Mouse (Mus musculus): ENCODE data around the gene Tmem45a2. TPM values are rescaled to one million over a fixed set of nuclear protein-coding genes. Genes with fewer than 3 reads are reported as not detected.
"Not testable (repeated sequence)": the region's sequence is repeated elsewhere in the genome, so short reads cannot be mapped to it uniquely, and the experiment has no call there.

The Tmem45a2 gene
- polyA plus RNA-seq, 1 experiment: 0.05 TPM

GRCm38 (mm10) chr16:57030150-57030885, 40.9 kb downstream of the Tmem45a2 start:
- Histone ChIP-seq H3K27me3 (ENCODE audit: control insufficient read depth, insufficient read depth, low read length) (no peaks in the 10 kb centered on the region), H3K27ac (ENCODE audit: insufficient read depth, low read length) (no peak overlapping the region), H3K4me1 (ENCODE audit: control insufficient read depth, insufficient read depth, low read length) (no peaks in the 10 kb centered on the region), H3K4me3 (replicated peaks; ENCODE audit: insufficient read depth, low read depth, low read length) (no peak overlapping the region)
- WGBS: 71% methylated on average over 7 of the region's 7 CpGs
- no peak for DNase-seq
- TF ChIP-seq POLR2A (IDR thresholded peaks at IDR 0.05; ENCODE audit: borderline replicate concordance, insufficient read depth, low read length) (no peak), CTCF (IDR thresholded peaks at IDR 0.05; ENCODE audit: borderline replicate concordance, insufficient read depth, low read depth, low read length) (no peak)

- not testable (repeated sequence) for DNase-seq; H3K27me3 ChIP-seq (ENCODE audit: control insufficient read depth, insufficient read depth, low read length); H3K4me3 ChIP-seq (replicated peaks; ENCODE audit: insufficient read depth, low read depth, low read length); H3K27ac ChIP-seq (ENCODE audit: insufficient read depth, low read length); H3K4me1 ChIP-seq (ENCODE audit: control insufficient read depth, insufficient read depth, low read length)
- 86% methylated on average over 9 of the region's 9 CpGs for WGBS
These were observed 72.9 kb downstream of the Tmem45a2 start for GRCm38 (mm10) chr16:56998283-56998682.

Other genes starting within 250 kb of the Tmem45a2 start
- 0.48 and 1.4 TPM in 2 replicates for gene Tmem45a, start 185.2 kb downstream of the Tmem45a2 start, polyA plus RNA-seq (2012; rRNA removed)
- gene Lnp1, start 143.3 kb downstream of the Tmem45a2 start, polyA plus RNA-seq (2012; rRNA removed): 0.61 and 0.73 TPM in 2 replicates
- gene Tomm70a, start 50.3 kb upstream of the Tmem45a2 start, polyA plus RNA-seq (2012; rRNA removed): 50.5 and 51.6 TPM in 2 replicates
- 14.4 and 16.5 TPM in 2 replicates for gene Nit2, start 96.0 kb upstream of the Tmem45a2 start, polyA plus RNA-seq (2012; rRNA removed)
- 39.4 and 42.8 TPM in 2 replicates for gene Tbc1d23, start 160.1 kb upstream of the Tmem45a2 start, polyA plus RNA-seq (2012; rRNA removed)
- 1.1 TPM in 2 replicates for gene Tmem30c, start 221.5 kb upstream of the Tmem45a2 start, polyA plus RNA-seq (2012; rRNA removed)

Data from cerebellum, adult 2 months (tissue).